Mouse (Mus musculus) urinary bladder, adult 2 months (tissue): ENCODE data around the gene Abca5. TPM values are rescaled to one million over a fixed set of nuclear protein-coding genes. Genes with fewer than 3 reads are reported as not detected.

Experiments
- DNase-seq: peaks from one replicate; pipeline ENCODE4 v3.0.0; 2022; ENCODE audit warnings: low spot score
- polyA plus RNA-seq: library from polyadenylated mRNA; depleted of rRNA; stranded (reverse); fragments of >200 nt; gene quantifications from 2 replicates; pipeline ENCODE4 v1.2.3, GENCODE M21; 2012

Abca5 gene
- polyA plus RNA-seq, 1 experiment = 4.5 TPM

- no peak for DNase-seq
Measured at GRCm38 (mm10) chr11:110303411-110303810, 34.1 kb downstream of the Abca5 start.

- no peak for DNase-seq
Measured at GRCm38 (mm10) chr11:110297917-110298533, 39.5 kb downstream of the Abca5 start.

DNA sequence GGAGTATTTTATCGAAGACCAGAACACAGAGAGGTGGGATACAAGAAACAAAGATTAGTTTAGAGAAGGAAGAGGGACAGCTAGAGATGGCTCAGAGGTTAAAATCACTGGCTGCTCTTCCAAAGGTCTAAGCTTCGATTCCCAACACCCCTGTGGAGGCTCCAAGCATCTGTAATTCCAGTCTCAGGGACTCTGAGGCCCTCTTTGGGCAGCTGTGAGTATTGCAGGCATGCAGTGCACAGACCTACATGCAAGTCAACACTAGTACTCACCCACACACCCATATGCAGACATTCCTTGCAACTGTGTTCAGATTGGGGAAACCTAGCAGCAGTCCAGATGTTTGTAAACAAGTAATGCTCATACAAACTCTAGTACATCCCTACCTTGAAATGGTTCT, 46.9 kb downstream of the Abca5 start:
- DNase-seq = no peak

GRCm38 (mm10) chr11:110288423-110288822, 49.1 kb downstream of the Abca5 start:
- DNase-seq = no peak

DNA sequence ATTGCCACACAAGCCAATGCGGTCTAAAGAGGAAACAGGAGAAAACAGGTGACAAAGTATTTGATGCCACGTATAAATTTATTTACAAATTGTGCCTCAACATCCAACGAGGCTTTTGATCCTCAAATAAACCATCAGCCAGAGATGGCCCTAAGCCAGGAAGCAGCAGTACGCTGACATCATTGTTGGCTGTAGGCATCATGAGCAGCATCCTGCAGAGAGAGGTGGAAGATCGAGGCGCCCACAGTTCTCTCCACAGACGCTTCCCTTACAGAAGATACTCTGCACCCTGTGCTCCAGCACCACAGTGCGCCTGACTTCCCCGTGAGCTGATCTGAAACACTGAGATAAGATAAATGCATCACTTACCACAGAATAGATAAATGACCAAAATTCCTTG, 49.8 kb downstream of the Abca5 start:
- DNase-seq = no peak

DNA sequence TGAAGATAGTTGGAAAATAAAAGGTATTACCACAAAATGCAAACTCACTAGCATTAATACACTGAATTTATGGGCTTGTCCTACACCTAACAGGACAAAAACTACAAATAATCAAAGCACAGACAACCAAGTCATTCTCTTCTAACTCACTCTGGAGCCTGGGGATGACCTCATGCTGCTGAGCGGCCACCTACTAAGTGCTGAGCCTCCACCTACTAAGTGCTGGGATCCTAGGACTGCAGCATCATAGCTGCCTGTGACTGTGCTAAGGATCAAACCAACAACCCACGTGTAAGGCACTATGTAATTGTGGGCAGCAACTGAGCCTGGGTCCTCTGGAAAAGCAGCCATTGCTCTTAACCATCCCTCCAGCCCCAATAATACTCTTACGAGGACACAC, 51.2 kb downstream of the Abca5 start:
- no peak for DNase-seq

DNA sequence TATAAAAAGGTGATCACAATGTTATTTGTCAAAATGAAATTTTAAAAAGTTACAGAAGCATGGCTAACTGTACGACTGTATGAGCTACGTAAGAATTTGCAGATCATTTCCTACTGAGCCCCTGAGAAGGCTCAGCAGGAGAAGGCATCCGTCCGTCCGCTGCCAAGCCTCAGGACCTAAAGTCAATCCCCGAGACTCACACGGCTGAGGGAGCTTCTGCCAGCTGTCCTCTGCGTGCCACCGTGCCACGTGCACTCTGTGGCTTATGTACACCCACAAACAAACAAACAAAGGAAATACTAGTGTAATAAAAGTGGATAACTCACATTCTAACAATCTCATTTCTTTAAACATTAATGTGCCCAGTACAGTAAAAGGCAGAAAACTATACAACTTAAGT, 52.7 kb downstream of the Abca5 start:
- no peak for DNase-seq

GRCm38 (mm10) chr11:110284185-110284787, 53.2 kb downstream of the Abca5 start:
- no peak for DNase-seq

DNA sequence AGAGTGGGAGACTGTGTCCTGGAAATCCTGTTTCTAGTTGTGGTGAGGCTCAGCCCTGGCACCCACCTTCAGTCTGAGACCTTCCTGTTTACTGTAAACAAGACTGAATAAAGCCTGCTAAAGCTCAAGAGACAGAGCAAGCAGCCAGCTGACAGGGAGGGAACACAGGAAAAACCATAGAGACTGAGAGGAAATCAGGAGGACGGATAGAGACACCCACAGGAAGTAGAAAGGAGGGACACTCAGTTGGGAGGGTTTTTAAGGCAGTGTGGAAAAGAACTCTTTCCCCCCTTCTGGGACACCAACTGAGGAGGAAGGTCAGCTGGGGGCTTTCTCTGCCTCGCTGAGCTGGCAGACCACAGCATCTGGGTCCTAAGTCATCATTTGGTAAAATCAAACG, 62.7 kb downstream of the Abca5 start:
- no peak for DNase-seq

DNA sequence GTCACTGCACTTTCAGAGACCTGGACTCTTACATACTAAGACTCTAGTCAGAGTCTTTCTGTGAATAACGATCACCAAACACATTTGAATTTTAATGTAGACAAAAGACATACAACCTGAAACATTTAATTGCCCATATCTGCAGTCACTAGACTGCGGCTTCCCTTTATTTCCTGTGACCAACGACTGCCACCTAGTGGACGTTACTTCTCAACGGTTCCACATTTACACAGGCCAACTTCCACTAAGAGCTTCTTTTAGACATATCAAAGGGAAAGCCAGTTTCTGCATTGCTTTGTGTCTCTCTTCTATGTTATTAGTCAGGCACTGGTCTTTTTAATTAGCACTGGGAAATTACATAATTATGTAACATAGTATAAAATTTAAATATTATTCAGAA, 65.8 kb downstream of the Abca5 start:
- no peak for DNase-seq

GRCm38 (mm10) chr11:110268244-110268844, 69.2 kb downstream of the Abca5 start:
- DNase-seq = peak; percentile 83

- DNase-seq = no peak
Measured at GRCm38 (mm10) chr11:110267232-110267631, 70.3 kb downstream of the Abca5 start.

DNA sequence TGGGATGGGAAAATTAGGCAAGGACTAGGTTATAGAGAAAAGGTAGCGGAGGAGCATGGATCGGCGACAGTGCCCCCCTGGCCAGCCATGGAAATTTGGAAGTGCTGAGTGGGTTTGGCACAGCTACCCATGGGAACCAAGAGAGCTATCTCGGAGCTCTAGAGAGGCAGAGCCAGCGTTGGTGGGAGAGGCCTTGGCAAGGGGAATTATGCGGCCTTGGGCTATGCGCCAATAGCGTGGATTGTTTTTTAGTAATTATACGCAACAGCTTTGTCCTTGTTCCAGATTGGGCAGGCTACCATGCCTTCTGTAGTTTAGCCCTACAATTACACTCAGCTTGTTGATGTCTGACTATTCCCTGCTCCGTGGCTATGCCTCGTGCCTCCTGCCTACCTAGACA, 70.8 kb downstream of the Abca5 start:
- DNase-seq = no peak

DNA sequence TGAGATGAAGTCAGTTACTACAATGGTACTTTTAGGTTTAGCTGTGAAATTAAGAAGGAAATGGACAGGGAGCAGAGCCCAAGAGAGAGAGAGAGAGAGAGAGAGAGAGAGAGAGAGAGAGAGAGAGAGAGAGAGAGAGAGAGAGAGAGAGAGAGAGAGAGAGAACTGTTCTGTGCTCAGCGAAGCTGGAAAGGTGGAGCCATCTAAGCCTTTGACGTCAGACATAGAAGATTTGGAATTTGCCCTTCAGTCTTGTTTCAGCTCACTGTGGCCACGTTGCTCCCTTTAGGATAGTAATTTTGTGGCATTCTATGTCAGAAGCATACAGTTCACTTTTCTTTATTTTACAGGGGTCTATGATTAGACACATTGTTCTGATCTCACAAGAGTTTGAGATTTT, 75.6 kb downstream of the Abca5 start:
- DNase-seq = no peak

DNA sequence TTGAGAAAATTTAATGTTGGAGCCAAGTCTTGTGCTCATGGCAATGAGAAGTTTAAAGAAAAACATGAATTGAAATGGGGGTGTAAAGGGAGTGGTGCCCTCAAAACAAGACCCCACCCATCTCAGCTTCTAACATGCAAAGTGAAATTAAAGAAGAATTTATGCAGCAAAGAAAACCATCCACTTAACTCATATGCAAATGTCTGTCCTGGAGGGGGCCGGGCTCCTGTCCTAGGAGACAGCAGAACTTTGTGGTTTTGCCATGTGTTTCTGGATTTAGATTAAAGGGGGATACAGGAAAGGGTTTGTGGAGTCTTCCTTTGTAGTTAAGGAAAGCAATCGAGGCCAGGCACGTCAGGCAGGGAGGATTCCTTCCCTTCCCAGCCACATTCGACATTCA, 79.6 kb downstream of the Abca5 start:
- DNase-seq = no peak

- no peak for DNase-seq
Measured at GRCm38 (mm10) chr11:110257061-110257460, 80.5 kb downstream of the Abca5 start.

GRCm38 (mm10) chr11:110252256-110252655, 85.3 kb downstream of the Abca5 start:
- no peak for DNase-seq

- DNase-seq = no peak
Measured at GRCm38 (mm10) chr11:110251534-110251933, 86.0 kb downstream of the Abca5 start, which contains the start of gene Abca6. Abca6 (minus strand) TSS chr11:110251776.

DNA sequence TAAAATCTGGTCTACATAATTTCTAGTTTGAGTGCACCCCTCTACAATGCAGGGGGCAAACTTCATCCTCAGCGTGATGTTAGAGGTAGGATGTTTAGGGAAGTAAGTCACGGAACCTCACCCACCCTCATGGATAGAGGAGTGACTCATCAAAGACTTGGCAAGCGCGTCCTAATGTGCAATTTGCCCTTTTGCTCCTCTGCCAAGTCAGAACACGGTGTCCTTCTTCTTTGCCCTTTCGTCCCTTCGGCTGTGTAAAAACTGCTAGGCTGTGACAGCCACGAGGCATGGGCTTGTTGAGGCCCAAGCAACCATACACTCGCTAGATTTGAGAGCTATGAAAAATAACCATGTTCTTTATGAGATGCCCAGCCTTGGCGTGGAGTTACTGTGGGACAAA, 92.8 kb downstream of the Abca5 start:
- no peak for DNase-seq

DNA sequence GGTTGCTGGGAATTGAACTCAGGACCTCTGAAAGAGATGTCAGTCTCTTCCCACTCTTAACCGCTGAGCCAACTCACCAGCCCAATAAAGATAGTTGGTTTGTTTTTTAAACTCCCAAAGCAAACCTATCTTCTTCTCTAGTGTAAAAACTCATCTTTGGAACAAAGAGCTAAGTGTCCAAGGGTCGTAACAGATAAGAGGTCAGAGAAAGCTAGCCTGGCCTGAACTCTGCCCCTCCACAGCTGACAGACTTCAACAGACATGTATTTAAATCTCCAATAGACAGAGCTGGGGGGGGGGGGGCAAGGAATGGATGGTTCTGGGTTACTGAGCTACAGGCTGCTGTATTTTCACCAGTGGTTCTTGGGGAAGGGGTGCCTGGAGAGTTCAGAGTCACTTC, 100.0 kb downstream of the Abca5 start:
- DNase-seq = no peak

- no peak for DNase-seq
Measured at GRCm38 (mm10) chr11:110232975-110233374, 104.5 kb downstream of the Abca5 start.
